Mouse (Mus musculus) embryonic fibroblast, embryonic 13.5 days (primary cell): ENCODE measurements at regions not wholly inside any gene's neighbourhood (a gene's known extent, or its start where the extent isn't known, plus 50 kb on each side); places are given as distances from the start of the nearest gene placed in this dataset.

ENCODE experiments used
- CTCF ChIP-seq: IDR thresholded peaks from 2 replicates; pipeline ENCODE4 v1.5.1; 2011; ENCODE audit warnings: mild to moderate bottlenecking, control low read depth, low read length, moderate library complexity, borderline replicate concordance; ENCODE audit not compliant: insufficient read depth
- POLR2A ChIP-seq: IDR thresholded peaks from 2 replicates; pipeline ENCODE4 v1.6.1; 2011; ENCODE audit warnings: low read depth, mild to moderate bottlenecking, control low read depth, low read length, moderate library complexity

DNA sequence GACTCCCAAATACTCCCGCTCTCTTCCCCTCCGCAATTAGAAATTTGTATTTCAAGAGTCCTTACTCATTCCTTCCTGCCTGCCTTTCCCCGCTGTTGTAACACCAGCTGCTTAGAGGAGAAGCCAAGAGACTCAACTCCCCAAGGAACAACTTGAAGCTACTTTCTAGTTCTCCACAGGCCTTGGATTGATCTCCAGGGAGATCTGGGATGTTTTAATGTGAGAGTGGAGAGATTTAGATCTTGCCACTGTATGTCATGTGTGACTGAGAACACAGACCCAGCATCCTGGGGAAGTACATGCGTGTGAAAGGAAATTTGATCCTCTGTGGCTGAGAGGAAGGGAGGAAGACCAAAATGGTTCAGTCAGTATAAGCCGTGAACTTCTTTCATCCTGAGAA lies 335.4 kb downstream of the Ets1 start:
- TF ChIP-seq CTCF (no peak), POLR2A (no peak)
